Mouse (Mus musculus) mouse embryonic stem cell (cell line): Measurements from ENCODE around the gene Palld.

Experiments
- in situ Hi-C, 2 experiments: fragments of 300-500 bp; cut with MboI; formaldehyde crosslinking; loops; 1 replicate in 1 of 2; 3 replicates in 1 of 2; pipeline ENCODE4 v1.14.3; 2019 to 2020; ENCODE audit warnings: low sequenced_read_pairs in 2 of 2, low pct_unique_long_range_greater_than_20kb in 1 of 2, mixed read lengths in 1 of 2; ENCODE audit not compliant: unreplicated experiment in 1 of 2

The Palld gene

DNA sequence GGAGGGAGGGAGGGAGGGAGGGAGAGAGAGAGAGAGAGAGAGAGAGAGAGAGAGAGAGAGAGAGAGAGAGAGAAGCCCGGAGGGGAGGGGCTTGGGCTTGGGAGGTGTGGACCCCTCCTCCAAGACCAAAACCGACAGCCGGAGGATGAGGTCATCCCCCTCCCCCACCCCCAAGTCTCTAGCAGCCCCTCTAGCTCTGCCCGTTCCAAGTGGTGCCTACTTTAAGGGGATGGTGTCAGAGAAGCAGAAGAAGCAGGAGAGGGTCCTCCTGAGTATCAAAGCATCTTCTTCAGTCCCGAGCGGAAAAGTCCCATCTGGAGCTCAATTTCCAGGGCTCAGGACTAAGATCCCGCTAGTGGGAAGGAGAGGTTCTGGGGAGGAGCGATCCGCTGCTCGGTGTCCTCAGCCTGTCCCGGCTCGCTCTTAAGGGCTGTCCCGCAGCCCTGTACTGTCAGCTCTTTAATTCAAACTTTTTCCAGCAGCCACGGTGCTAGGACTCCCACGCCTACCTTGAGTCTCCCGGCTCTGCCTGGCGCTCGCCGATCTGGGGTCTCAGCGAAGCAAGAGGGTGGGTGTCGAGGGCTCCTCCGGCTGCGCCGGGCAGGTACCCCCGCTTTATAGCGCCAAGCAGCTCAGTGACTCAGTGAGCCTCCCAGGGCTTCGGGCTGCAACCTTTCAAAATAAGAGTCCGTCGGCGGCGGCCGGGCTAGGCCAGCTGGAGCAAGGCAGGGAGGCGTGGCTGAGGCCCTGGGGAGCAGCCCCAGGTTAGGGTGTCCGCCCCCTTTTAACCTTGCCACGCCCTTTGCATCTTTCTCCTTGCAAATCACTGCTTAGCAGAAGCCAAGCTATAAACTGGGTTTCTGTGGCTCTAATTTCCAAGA, 311.7 kb downstream of the Palld start:
- in situ Hi-C loops: no loop called here

DNA sequence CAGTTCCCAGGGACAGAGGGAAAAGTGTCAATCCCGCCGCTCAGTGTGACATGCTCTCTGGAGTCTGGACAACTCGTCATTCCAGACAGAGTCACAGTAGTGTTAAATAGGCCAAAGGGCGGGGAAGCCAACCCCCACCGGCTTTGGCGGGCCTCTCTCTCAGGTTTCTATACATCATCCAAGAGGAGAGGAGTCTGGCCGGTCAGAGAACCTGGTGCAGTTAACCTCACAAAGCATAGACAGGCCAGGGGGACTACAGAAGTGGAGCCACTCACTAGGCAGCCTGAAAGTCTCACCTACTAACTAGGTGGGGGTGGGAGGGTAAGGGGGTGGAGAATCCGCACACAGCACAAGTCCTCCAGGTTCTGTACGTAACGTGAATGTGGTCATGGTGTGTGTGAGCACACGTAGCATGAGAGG, 312.5 kb downstream of the Palld start:
- in situ Hi-C loops: no loop called here

DNA sequence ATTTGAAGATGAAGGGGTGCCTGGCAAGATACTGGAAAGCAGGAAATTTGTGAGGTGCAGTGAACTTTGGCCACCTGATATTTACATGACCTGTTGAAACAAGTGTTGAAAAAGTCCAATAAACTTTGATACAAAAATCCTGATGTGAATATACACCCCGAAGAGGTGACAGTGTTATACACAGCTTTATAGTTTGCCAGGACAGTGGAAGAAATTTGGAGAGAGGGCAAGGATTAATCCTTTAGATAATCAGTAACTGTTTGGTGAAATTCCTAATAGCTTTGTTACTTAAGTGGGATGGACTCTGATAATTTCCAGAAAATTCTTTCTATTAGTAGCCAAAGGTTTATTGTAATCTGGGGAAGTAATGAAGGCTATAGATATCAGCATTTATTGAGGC, 314.2 kb downstream of the Palld start:
- in situ Hi-C loops: no loop called here

DNA sequence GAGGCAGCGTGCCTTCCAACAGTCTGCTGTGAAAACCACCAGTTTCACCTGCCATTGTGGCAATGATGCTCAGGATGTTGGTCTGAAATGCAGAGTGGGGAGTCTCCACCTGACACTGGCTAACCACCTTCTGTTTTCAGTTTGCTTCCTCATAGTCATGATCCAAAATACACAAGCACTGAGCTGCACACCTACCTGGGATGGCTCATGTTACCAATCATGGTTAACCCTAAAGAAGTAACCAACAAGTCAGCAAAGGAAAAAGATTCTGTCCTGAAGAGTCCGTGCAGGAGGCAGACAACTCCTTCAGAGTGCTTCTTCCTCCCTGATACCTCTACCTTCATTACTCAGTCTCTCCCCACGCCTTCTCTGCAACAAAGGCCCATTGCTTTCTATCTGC, 314.8 kb downstream of the Palld start:
- in situ Hi-C loops: no loop called here

DNA sequence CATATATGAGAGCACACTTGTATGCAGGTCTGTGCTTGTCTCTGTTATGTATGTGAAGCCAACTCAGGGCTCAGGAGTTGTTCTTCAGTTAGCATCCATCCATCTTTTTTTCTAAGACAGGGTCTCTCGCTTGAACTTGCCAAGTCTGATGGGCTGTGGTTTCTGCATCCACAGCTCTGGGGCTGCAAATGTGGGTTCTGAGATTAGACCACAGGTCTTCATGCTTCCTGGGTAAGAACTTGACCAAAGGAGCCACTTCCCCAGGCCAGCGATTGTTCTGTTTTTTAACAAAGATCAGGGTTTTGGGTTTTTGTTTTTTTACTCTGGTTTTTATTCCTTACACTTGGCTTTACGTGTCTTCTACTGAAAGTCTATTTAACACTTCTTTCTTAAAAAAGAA, 316.0 kb downstream of the Palld start:
- in situ Hi-C loops: no loop called here

DNA sequence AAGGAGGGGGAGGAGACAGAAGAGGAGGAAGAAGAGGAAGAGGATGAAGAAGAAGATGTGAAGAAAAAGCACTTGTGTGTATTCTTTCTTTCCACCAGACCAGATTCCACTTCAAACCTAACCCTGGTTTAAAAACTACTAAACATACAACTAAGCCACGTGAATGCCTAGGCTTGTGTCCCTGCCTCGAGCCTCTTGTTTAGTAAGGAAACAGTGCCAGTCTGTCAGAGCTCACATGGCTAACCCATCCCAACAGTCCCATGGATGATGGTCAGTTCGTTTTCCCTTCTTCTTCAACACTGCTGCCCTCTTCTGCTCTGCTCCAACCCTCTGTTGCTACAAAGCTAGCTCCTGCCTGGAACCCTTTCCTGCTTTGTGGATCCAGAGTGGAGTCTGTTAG, 316.7 kb downstream of the Palld start:
- in situ Hi-C loops: no loop called here

DNA sequence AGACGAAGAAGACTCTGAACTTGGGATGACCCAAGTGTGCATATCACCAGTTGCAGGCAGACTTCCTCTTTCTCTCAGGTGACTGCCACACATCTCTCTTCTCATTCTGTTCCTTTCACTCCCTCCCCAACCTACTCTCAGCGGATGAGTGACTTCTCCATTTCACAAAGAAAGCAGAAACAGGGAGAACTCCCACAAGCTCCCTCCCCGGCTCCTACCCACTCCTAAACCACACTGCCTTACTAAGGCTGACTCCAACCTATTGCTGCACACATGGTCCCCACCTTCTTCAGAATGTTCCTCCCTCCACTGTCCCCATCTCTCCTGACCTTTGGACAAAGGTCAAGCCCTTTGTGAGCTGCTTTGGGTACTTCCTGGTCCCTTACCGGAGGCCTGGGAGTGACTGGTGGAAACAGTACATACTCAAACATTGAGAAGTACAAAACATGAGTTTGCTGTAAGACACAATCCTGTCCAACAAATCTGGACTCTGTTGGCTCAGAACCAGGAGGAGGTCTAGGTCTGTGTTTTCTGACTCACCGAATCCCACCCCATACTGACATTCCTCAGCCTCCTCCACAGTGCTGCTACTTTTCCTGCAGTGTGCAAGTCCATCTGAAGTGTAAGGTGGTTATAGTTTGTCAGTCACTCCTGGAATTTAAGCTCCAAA, 317.6 kb downstream of the Palld start:
- in situ Hi-C loops: no loop called here

DNA sequence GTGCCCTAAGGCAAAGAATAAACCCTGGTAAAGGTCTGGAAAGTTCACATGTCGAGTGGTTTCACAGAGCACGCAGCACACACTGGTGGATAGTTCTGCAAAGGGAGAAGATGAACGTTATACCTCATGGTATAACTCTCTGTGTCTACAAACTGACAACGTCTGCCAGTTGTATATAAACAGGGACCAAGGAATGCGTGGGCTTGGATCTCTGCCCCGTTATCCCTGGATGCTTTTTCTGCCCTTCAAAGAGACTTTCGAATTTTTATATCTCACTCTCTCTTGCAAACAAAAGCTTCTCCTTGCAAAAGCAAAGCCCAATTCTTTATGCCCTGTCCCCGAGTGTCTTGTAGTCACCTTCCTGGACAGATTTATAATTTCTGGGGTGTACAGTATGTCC, 319.9 kb downstream of the Palld start:
- in situ Hi-C loops: no loop called here

DNA sequence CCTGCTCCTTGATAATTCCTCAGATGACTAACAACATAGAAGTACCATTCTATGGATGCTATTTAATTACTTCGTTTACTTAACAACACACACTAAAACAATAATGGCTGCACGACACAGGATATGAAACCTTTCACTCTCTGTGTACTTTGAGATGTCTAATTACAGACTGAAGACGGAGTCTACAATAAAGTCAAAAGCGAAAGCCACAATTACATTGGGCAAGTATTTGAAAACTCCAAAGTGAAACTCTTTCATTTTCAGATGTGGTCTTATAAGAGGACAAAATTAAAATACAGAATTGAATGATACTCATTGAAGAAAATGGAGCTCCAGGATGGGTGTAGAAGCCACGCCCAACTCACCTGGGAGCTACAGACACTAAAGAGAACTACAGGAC, 321.2 kb downstream of the Palld start:
- in situ Hi-C loops: no loop called here

DNA sequence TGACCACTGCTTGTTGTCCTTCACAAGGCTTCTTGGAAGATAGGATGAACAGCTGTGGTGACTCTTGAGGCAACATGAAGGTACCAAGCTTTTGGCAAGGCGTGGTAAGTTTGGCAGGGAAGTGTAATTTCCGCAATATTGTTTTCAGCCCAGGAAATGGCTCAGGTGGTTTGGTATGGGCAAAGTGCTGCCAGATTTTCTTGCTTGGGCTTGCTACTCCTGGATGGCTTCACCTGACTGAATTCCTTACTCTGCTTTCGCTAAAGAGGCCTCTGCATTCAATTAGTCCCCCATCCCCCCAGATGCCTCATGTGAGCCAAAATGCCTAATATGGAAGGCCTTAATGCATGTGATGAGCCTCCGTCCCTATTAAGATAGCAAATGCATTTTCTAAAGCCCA, 322.7 kb downstream of the Palld start:
- in situ Hi-C loops: no loop called here

DNA sequence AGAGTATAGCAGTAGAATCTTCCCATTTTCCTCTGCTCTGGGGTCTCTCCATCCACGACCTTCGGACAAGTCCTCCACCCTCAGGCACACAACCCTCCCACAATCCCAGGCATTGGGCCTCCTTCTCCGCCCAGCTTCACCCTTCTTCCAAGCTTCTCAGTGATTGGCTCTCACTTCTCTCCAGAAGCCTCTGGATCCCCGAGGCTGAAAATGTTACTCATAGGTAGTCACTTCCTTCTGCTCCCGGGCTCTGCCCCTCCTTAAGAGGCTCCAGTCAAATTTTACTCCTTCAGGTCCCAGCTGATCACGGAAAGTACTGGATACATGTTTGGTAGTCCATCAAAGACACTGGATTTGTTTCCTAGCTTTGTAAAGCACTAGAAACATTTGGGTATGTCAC, 323.7 kb downstream of the Palld start:
- in situ Hi-C loops: no loop called here

DNA sequence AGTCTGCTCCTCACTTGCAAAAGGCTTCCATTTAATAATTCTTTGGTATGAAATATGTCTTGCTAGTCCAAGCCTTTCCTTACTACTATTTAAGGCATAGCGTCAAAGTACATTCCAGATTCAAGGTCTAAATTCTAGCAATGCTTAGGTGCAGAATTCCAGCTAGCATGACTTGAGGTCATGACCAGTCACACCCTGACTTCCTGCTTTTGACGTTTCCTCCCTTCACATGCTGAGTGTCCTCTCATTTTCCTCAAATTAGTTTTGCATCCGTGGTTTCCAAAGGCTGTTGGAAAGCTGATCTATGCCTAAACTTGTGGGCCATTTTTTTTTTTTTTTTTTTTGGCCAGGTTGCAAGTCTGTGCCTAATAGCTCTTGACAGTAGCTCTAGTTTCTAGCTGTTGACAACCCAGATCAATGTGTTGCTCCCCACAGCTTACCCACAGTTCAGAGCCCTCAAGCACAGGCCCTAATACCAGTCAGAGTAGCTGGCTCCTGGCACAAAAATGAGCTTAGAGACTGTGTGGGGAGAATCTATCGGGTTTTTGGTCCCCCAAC, 327.3 kb downstream of the Palld start:
- in situ Hi-C loops: no loop called here

DNA sequence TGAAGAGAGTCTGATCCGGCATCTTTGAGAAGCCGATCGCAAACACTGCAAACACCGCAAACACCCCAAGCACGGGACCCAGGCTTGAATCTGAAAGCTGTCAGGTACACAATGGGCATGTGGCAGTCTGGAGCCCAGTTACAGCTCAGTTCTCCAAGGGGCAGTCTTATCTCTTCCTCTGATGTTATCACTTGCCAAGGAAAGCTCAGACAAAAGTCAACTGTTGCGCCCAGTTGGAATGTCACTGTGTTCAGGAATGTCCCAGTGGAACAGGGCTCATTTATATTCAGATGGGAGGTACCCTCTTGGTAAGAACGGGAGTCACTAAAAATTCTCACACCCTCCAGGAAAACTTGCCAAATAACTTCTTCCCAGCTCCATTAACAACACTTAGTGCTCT, 328.0 kb downstream of the Palld start:
- in situ Hi-C loops: no loop called here

DNA sequence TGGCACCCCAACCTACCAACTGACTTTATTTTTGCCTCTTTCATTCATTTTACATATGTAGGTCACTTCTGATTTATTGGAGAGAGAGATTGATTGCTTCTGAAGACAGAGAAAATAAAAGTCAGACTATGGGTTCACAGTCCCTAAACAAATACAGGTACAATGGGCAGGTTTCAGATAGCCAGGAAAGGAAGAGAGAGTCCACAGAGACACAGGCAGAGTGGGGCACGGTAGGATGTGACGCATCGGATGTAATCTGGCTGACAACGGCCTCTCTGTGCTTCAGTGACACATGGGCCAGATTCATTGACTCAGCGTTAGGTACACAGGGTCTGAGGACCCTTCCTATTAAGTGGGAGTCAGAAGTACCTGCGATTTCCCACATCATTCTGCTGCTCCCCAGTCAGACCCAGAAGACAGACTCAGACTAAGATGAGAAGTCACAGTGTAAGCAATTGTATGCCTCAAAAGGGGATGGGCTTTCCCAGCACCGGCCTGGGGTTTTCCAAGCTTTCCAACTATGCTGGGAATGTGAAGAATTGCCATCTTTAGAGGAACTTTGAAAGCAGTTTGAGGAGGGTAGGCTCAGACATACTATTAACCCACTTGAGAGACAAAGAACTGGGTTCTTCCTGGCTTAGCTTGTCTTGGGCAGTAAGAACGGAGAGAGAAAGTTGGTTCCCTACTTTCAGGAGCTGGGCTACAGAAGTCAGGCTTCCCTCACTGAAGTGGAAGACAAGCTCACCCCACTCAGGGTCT, 329.1 kb downstream of the Palld start:
- in situ Hi-C loops: no loop called here

DNA sequence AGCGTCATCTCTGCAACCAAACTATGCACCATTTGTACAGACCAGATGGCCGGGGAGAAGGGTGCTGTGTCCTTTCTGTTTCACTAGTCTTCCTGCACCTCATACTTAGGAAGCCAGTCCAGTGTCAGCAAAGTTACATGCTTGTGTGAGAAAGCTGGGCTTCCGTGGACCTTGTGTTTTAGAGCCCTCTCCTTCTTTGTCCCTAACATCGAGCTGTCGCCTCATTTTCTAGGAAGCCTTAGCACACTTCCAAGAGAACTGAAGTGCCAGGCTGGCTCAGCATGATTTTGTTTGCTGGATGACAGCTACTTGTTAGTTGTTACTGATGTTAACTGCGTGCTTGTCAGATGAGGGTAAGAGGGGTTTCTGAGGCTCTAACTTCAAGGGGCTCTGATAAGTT, 329.8 kb downstream of the Palld start:
- in situ Hi-C loops: no loop called here

DNA sequence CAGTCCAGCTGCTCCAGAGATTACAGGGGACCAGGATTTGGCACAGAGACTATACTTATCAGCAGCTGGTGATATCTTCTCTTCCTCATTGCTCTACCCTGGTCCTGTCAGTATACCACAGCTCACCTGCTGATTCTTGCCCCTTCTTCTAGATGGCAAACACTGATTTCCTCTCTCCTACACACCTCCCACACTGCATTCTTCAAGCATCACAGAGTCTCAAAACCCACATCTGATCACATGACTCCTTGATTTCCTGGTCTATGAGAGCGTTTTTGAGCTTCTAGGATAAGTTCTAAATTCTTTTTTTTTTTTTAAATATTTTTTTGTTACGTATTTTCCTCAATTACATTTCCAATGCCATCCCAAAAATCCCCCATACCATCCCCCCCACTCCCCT, 331.9 kb downstream of the Palld start:
- in situ Hi-C loops: no loop called here

DNA sequence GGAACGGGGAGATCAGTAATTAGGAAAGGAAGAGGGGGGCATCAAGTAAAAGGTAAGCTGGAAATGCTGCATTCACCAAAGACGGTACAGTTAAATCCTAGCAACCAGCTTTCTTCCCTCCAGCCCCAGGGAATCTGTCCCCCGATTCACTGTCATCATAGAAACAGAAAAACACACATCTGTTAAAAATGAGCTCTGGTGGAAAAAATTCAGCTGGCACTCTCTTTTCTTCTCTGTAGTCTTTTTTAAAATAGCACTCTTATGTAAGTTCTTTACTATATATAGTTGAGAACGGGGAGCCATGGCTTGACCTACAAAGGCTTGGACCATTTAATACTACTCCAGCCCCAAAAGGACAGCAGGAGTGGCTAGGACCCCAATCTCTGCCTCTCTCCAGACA, 332.8 kb downstream of the Palld start:
- in situ Hi-C loops: no loop called here

DNA sequence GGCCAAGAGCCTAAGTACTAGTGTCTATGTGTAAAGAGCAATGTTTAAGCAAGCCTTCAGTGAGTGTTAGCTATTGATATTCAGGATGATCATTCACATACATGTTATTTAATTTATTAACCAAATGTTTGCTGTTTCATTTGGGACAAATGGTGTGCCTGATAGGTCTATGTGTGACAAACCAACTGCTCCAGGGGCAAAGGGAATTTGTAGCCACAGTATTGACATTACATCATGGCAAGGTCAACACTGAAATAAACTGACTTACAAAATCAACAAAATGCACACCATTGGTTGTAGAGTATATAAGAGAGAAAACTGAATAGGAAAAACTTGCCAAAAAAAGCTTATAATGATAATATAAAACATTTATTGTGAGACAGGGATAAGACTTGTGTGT, 333.3 kb downstream of the Palld start:
- in situ Hi-C loops: no loop called here

DNA sequence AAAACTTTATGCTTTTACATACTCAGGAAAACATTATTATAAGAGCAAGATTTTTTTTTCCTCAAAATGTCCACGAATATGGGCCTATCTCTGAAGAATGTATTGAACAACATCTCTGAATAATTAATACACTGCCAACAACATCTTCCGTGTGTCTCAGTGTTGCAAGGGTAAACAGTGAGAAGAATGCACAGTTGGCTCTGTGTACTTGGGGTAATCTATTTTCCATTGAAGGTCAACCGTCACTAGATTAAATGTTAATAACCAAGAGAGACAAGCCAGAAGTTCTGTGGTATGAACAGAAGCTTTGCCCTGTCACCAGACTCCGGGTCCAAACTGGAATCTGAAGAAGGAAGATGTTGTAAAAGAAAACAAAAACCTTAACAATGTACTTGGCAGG, 339.1 kb downstream of the Palld start:
- in situ Hi-C loops: no loop called here
